Mouse (Mus musculus) fibroblast of lung, adult 2 months (primary cell): ENCODE results near the gene Efs.
"Not testable (repeated sequence)": the region's sequence is repeated elsewhere in the genome, so short reads cannot be mapped to it uniquely, and the experiment has no call there.

Experiments
- DNase-seq: peaks from one replicate; pipeline ENCODE4 v3.0.0-alpha.2; 2011; ENCODE audit warnings: low read depth

Gene Efs

DNA sequence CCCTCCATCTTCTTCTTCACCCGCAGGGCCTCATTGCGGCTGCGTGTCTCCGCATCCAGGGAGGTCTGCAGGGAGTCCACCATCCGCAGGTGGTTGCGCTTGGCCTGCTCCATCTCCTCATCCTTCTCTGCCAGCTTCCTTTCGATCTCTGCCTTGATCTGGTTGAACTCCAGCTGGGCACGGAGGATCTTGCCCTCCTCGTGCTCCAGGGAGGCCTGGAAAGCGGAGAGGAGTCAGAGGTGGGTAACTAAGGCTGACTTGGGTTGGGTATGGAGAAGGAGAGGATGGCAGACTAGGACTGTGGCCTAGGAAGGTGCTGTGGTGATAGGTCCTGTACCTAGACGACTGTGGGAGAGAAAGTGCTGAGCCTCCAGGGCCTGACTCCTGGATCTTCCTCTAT, 21.1 kb upstream of the Efs start:
- not testable (repeated sequence) for DNase-seq

DNA sequence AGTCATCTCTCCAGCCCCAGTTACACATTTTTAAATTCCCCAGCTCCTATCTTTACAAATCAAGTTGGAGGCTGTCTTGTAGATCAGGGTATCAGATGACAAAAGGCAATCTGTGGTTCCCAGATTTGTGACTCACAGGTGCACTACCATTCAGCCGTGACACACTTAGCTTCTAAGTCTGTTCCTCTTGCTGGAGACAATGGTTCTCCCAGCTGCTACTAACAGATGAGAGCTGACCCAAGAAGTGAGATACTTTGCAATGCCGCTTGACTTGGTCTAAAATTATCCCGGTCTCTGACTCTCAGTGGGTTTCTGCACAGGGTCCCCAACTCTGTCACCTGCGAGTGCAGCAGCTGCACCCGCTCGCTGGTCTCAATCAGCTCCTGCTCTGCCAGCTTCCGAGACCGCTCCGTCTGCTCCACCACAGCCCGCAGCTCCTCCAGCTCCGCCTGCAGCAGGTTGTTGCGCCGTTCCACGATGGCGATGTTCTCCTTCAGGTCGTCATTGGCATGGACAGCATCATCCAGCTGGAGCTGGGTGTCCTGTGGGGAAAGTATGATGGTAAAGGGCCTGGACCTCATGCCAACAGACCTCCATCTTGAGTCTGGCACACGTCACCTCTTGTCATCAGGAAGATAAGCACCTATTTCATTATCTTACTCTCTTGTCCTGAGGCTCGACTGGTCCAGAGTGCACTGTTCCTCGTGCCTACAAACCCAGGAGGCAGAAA, 20.2 kb upstream of the Efs start:
- DNase-seq: no peak

DNA sequence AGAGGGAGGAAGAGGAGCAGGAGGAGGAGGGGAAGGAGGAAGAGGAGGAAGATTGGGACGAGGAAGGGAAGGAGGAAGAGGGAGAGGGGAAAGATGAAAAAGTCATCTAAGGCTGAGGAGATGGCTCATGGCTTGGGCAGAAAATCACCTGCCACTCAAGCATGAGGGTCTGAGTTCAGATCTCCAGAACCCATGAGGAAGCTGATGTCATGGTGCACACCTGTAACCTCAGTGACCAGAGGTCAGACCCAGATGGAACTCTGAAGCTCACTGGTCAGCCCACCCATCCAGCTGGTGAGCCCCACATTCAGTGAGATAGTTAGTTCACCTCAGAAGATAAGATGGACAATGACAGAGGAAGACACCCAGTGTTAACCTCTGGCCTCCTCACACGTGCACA, 19.0 kb upstream of the Efs start:
- DNase-seq: no peak

DNA sequence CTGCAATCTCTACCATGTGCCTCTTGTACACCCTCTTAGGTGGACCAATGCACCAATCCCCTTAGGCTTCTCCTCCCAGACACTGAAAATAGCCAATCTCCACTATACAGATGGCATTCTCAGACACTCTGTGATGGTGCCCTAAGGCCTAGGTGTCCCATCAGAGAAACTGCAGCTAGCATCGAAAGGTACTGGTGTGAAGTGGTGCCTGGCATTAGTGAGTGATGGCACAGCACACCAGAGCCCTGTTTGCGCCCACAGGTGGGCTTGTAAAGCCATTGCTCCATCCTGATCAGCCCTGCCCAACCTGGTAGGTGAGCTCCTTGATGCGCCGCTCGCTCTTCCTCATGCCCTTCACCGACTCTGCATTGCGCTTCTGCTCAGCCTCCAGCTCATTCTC, 18.0 kb upstream of the Efs start:
- no peak for DNase-seq

DNA sequence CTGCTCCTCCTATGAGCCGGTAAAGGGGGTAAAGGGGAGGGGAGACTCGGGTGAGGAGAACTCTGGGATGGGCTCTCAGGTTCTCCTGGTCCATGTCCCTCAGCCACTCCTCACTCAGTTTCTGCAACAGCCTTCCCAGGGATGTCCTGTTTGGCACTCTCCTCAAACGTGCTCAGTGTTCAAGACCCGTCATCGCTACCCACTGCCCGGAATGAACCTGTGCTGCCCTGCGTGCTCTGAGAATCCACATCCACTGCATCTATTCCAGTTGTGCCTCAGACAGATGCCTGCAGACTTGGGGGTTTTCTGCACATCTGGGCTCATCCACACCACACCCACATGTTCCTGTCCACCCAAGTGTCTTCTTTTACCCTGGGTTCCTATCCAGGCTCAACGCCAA, 16.6 kb upstream of the Efs start:
- DNase-seq: no peak

DNA sequence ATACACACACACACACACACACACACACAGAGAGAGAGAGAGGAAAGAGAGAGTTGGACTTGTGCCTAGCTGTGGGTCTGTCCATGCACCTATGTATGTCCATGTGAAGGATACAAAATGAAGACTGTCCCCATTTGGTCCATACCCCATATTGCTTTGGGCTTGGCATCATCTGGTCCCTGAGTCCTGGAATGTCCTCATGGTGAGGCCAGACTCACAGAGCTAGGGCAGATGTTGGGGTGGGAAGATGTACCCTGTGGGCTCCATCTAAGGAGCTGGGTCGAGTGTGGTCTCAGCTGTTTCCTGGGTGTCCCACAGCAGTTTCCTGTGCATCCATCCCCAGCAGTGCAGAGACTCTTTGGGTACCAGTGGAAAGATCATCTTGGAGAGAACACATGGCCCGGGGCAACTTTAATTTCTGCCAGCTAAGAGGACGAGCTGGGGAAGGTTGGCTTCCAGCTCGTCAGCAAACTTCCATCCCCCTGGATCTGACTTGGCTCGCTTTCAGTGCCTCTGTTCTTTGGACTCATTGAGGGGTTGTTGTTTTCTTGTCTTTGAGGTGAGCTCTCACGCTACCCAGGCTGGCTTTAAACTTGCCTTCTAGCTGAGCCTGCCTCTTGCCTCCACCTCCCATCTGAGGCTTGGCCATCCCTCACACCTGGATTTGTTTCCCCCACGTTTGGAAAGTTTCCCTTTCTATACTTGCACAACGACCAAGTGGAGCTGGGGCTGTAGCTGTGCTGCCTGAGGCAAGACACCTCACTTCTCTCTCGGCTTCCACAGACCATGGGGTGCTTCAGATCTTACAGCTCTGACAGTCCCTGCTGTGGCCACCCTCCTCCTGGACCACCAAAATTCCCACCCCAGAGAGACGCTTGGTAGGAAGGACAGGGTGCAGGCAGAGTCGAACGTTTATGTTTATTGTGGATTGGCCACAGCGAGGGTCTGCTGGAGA, 15.4 kb upstream of the Efs start:
- no peak for DNase-seq

DNA sequence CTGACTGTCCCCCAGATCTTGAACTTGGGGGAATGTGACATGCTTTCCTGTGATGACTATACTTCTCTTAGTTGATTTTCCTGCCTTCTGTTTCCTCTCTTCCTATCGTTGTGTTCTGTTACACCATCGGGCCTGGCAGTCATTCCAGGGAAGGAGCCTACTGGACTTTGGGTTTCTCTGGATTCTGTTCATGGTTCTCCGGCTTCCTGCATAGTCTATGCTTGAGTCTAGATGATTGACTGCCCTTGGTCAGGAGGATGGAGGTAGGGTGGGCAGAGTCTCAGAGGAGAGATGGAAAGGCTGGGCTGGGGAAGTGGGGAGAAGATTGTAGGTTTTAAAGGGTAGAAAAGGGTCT, 14.2 kb upstream of the Efs start:
- no peak for DNase-seq

DNA sequence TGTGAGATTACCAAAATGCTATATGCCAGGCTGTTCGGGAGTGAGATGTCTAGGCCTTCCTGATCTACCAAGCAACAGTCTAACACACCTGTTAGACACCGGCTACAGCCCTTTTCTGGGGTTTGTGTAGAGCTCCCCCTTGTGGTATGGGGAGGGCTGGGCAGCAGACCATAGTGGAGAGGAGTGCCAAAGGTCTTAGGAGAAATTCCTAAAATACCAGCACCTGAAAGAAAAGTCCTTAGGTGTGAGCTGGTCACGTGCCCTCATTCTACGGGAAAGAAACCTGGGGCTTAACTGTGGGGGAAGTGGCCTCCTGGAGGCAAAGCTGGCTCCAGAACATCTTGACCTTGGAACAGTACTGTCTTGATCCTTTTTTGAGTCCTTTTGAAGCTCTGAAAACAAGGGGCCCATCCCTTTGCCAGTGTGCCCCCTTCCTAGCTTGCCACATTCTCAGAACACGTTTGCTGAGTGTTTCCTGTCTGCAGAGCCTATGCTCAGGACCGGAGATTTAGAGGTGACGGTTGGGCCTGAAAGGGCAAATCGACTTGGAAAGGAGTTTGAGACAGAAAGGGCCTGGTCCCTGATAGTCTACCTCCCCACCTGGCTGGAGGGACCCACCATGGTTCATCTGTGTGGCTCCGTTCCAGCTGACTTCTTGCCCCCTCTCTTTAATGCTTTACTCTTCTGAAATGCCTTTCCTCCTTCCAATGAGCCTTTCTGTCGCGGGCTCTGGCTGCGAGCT, 13.7 kb upstream of the Efs start:
- peak; percentile 19 for DNase-seq

DNA sequence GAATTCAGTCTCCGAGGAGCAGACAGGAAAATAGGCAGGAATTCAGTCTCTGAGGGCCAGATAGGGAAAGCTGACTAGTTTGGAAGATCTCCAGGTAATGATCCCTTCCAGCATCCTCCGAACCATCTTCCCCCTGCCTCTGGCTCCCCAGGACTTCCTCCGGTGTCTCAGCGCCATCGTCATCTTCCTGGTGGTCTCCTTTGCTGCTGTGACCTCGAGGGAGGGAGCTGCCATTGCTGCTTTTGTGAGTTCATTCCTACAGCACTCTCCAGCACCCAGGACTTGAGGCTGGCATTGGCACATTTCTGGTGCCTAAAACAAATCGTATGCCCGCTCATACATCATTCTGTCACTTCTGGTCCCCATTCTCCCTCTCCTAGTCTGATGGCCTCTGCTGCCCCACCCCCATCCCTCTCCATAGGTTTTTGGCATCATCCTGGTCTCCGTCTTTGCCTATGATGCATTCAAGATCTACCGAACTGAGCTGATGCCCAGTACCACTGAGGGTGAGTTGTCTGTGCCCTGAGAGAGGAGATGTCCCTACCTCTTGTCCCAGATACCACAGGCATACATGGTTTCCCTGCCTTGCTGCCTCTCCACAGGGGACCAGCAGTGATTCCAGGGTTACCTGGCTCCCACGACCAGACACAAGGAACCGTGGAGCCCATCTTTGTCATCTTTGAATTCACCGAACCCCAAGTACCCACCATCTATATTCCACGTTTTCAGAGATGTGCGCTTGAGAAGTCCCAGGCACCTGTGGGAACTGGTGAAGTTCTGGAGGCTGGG, 12.7 kb upstream of the Efs start:
- DNase-seq: no peak

DNA sequence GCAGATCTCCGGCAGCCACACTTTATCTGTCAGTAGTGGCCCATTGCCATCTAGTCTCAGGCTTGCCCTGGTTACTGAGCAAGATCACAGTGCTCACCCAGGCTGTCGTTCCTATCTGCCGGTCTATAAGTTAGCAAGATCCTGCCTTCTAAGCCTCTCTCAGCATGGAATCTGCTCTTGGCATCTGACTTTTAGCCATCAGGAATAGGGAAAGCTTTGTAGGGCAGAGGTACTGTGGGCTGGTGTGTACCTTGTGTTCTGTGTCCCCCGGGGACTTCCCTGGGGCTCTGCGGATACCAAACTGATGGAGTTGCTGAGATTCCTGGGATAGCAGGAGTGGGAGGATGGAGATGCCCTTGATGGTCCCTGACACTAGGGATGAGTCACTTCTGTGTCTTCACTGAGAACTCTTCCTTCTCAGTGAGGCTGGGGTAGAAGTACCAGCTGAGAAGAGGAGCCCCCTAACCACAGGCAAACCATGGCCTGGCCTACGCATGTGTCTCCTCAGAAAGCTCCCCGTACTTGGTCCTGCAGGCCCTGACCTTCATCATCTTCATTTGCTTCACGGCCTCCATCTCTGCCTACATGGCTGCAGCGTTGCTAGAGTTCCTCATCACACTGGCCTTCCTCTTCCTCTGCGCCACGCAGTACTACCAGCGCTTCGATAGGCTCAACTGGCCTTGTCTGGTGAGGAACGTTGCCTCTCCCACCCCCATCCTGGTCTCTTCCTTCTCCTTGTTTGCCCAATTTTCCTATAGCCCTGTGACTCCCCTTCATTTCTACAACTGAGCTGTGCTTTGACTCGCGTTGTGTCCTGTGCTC, 11.6 kb upstream of the Efs start:
- DNase-seq: no peak

DNA sequence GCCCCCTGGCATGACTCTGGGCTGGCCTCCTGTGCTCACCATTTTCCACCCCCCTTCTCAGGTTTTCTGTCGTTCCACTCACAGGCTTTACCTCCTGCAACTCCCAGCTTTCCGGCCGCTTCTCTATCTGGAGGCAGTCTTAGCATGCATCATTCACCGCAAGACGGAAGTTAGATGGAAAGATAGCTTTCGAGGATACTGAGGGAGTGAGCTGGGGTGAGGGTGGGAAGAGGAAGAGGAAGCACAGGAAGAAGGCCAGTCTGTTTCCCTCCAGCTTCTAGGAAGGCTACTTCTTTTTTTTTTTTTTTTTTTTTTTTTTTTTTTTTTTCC, 10.9 kb upstream of the Efs start:
- DNase-seq: no peak

DNA sequence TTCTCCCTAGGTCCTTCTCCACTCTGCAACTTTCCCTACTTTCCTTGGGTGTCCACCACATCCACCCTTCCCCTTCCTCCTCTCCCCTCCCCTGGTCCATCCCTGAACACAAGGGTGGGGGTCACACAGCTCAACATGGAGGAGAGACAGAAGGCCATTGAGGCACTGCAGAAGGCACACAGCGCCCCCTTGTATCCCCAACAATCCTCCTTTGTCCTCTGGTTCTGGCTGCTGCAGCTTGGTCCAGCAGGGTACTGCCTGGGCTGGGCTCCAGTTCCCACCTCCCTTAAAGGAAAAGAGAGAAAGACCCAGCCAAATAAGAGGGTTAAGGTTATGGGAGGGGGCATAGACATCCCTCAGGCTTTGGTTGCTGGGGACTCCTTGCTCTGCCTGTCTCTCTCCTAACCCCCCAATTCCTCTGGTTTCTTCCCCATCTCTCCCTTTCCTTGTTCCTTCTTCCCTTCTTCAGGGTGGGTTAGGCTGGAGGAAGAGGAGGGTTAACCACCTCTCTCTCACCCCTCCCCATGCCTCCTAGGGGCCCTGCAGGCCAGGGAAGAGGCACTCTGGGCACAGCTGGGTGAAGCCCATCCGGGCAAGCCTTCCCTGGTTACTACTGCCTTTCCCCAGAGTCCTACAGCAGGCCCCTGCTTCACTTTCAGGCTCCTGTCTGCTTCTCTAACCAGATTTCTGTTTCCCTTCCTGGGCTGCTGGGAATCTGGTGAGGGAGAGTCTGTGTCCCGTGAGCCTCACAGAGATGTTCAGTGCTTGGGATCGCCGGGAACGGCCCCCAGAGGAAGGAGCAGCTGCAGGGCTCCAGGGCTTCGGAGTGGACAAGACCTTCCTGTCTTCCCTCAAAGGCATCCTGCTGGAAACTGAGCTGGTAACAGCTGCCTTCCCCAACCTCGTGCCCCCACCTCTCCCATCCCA, 10.2 kb upstream of the Efs start, which contains the start of gene Cmtm5:
Gene Cmtm5, plus strand, starts transcription at position 358 of the 927 bp plus-strand sequence.
- no peak for DNase-seq

DNA sequence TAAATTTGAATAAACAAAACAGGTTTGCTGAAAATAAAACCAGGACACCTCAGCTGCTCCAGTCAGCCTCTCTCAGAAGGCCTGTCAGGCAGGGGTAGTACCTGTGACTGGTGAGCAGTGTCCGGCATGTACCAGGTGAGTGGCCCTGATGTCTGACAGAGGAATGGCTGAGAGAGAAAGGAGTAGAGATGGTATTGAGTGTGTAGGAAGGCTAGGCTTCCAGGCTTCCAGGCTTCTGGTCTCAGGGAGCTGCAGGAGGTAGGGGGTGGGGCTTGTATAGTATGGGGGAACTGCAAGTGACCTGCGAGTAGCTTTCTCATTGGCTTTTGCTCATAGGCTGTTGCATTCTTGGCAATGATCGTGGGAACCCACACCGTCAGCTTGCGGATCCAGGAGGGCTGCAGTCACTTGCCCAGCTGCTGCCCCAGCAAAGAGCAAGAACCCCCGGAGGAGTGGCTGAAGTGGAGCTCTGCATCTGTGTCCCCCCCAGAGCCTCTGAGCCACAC, 6.8 kb upstream of the Efs start, which contains the start of gene Il25:
Gene Il25, plus strand, starts transcription at position 51 of the 506 bp plus-strand sequence.
- DNase-seq: no peak

DNA sequence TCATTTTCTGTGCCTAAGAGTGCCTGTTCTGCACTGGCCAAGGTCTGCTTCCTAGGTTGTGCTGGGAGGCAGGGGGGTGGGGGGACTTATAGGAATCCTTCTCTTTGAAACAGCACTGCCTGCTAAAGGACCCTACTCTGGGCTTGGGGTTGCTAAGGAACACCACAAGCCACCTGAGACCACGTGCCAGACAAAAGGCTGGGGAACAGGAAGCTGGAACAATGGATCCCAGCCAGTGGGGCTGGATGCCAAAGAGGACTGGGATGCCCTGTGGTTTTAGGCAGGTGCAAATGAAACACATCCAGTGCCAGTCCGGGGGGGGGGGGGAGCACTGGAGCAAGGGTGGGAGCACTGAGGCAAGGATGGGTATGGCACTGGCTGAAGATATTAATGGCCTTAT, 4.5 kb upstream of the Efs start:
- DNase-seq: no peak

DNA sequence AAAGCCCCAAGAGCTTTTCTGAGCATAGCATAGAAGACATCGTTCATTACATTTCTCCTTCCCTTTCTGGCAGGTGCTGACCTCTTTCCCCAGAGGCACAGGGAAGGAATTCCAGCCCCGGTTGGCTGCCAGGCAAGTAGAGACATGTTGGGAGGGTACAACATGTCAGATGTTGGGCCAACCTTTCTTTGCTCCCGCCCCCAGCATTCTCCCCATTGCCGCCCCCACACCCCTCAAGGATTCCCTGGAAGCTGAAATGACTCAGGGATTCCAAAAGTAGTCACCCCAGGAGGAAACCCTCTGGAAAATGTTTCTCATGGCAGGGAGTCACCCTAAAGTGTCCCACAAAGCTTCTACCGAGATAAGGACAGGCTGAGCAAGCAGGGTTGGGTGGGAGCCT, 3.9 kb upstream of the Efs start:
- no peak for DNase-seq

DNA sequence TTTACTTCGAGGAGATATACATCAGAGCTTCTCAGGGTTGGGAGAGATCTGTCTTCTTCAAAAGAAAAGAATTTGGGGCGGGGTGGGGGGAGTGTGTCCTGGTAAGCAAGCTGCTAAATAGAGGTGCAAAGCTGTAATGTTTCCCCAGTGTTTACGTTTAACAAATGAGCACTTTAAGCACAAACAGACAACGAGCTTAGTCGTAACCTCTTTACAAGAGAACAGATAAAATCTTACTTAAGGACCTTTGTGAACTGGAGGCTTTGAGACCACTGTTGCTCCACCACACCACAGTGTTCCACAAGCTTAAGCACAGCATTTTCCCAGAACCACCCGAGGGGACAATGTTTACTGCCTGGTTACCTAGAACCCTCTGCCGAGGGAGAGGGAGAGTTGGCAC, 1.4 kb upstream of the Efs start:
- DNase-seq: no peak

DNA sequence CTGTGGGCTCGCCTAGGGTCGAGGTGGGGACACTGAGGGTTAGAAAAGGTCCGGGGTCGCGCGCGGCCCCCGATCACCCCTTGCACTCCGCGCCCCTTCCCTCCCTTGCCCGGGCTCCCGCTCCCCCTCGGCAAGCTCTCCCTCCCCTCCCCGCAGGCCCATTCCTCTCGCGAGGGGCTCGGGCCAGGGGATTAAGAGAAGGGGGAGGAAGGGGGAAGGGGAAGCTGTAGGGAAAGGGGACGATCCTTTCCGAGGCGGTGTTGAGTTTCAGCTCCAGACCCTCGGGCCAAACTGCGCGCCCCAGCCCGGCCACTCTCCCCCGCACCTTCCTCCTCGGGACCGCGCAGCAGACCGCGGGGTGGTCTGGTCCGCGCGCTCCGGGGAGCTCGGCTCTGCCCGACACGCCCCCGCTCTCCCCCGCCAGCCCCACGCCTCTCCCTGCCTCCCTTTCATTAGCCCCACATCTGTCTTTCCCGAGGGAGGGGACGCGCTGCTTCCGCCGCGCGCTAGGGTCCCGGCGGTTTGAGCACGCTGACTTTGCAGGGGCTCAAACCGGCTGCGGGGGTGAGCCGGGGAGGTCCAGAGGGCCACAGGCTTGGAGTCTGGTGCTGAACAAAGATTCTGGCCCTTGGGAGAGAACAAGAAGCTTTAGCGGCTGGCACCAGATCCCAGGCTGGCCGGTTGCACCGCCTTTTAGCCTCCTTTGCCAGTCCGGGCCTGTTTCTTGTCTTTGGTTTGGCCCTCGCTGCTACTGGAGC, 654 bp upstream of the Efs start:
- no peak for DNase-seq

DNA sequence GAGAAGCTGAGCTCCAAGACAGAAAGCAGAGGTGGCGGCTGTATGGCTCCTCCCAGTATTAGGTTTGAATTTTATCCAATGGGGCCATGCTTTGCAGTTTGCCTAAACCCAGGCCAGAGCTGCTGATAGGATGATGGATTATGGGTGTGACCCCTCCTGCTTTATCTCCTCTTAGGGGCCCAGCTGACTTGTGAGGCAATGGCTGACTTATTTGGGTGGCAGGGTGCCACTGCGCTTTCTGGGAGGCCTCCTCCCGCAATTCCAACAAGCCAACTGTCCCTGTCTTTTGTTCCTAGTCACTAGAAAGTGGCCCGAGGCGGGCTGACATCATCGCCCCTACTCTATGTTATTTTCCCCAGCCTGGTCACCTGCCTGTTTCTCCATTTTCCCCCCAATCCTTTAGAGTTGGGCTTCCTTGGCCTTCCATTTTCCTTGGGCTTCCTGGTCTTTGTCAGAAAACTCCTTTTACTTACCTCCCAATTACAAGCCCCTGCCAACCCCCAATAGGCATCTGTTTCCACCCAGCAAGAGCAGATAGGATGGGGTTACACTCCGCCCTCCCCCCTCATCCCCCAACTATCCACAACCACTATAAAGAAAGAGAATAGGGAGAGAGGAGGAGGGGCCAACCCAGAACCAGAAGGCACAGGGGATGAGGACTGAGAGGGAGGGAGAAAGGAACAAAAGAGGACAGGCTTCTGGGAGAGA, 1.1 kb downstream of the Efs start:
- no peak for DNase-seq
